Mouse (Mus musculus) heart, adult 2 months (tissue): ENCODE measurements around the gene Washc2.

Experiments
- CTCF ChIP-seq: fragments of 200-600 bp; IDR thresholded peaks from 2 replicates; pipeline ENCODE4 v1.8.1; 2022; ENCODE audit warnings: antibody characterized with exemption, mild to moderate bottlenecking, moderate library complexity
- EP300 ChIP-seq: fragments of 200-500 bp; IDR thresholded peaks from 2 replicates; pipeline ENCODE4 v1.6.1; 2011; ENCODE audit warnings: low read depth, low read length, control low read depth; ENCODE audit not compliant: insufficient read depth

DNA sequence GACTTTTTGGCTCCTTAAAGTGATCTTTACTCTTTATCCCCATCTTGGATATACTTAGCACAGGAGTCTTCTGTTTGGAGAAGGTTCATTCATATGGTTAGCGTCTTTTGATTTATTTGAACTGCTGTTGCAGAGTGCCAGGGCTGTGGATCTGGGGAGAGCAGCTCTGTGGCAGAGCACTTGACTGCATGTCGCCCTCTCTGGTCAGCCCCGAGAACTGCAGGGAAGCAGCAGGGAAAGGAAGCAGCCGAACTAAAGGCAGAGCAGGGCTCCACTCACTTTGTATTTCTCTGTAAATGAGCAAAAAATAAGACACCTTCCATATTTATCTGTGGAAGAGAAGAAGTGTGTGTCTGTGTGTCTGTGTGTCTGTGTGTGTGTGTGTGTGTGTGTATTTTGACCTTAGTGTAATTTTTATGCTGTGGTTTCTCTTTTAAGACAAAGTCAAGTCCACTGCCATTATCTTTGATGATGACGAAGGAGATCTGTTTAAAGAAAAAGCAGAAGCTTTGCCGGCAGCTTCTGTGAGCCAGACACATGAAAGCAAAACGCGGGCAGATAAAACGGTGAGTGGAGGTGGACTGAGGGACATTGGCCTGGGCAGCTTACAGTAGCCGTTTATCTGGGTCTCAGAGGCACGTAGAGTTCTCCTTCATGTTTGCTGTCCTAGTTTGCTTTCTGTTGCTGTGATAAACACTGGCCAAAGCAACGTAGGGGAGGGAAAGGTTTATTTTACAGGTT lies 21.1 kb downstream of the Washc2 start:
- TF ChIP-seq EP300 = 0 out of 2 replicates have a peak, but pooled peaks have one; percentile 38
- TF ChIP-seq CTCF = peak; percentile 96
